Mouse (Mus musculus): ENCODE measurements around the gene Gm29776. TPM values are rescaled to one million over a fixed set of nuclear protein-coding genes. Genes with fewer than 3 reads are reported as not detected.
A peak's percentile ranks its signal among the peaks of the same experiment; 100 is the strongest.

The Gm29776 gene
- total RNA-seq, 2 experiments from 2014 or later: not detected

GRCm38 (mm10) chr14:54660009-54660408 lies 38.6 kb downstream of the Gm29776 start:
- no peak for ATAC-seq (replicated peaks; ENCODE audit: low FRiP score, poor library complexity, severe bottlenecking)

GRCm38 (mm10) chr14:54653496-54653895 lies 45.1 kb downstream of the Gm29776 start:
- peak; percentile 91 for ATAC-seq (replicated peaks; ENCODE audit: low FRiP score, poor library complexity, severe bottlenecking)

GRCm38 (mm10) chr14:54652787-54653186 lies 45.8 kb downstream of the Gm29776 start:
- no peak for ATAC-seq (replicated peaks; ENCODE audit: low FRiP score, poor library complexity, severe bottlenecking)

- no peak for ATAC-seq (replicated peaks; ENCODE audit: low FRiP score, poor library complexity, severe bottlenecking)
Measured at GRCm38 (mm10) chr14:54651556-54651955, 47.1 kb downstream of the Gm29776 start.

- peak; percentile 67 for ATAC-seq (replicated peaks; ENCODE audit: low FRiP score, poor library complexity, severe bottlenecking)
Measured at GRCm38 (mm10) chr14:54650621-54651454, 47.8 kb downstream of the Gm29776 start.

- ATAC-seq (replicated peaks; ENCODE audit: low FRiP score, poor library complexity, severe bottlenecking): no peak
Measured at GRCm38 (mm10) chr14:54647900-54648299, 50.7 kb downstream of the Gm29776 start.

- no peak for ATAC-seq (replicated peaks; ENCODE audit: low FRiP score, poor library complexity, severe bottlenecking)
Measured at GRCm38 (mm10) chr14:54646898-54647636, 51.6 kb downstream of the Gm29776 start.

GRCm38 (mm10) chr14:54646455-54646854 lies 52.2 kb downstream of the Gm29776 start:
- ATAC-seq (replicated peaks; ENCODE audit: low FRiP score, poor library complexity, severe bottlenecking): no peak

- no peak for ATAC-seq (replicated peaks; ENCODE audit: low FRiP score, poor library complexity, severe bottlenecking)
Measured at GRCm38 (mm10) chr14:54644294-54644693, 54.3 kb downstream of the Gm29776 start.

- no peak for ATAC-seq (replicated peaks; ENCODE audit: low FRiP score, poor library complexity, severe bottlenecking)
Measured at GRCm38 (mm10) chr14:54643011-54643410, 55.6 kb downstream of the Gm29776 start.

Other genes starting within 250 kb of the Gm29776 start
- gene Lrp10, start 234.7 kb downstream of the Gm29776 start, total RNA-seq (2015; ENCODE audit: low replicate concordance): 21.0 and 22.0 TPM in 2 replicates
- gene Lrp10, start 234.7 kb downstream of the Gm29776 start, total RNA-seq (2017; ENCODE audit: low replicate concordance): 23.0 and 38.6 TPM in 2 replicates
- not detected in 2 replicates for gene Rem2, start 222.7 kb downstream of the Gm29776 start, total RNA-seq (2015; ENCODE audit: low replicate concordance)
- gene Rem2, start 222.7 kb downstream of the Gm29776 start, total RNA-seq (2017; ENCODE audit: low replicate concordance): not detected in 2 replicates
- gene Prmt5, start 181.3 kb downstream of the Gm29776 start, total RNA-seq (2015; ENCODE audit: low replicate concordance): 9.6 and 11.5 TPM in 2 replicates
- gene Prmt5, start 181.3 kb downstream of the Gm29776 start, total RNA-seq (2017; ENCODE audit: low replicate concordance): 7.4 and 8.2 TPM in 2 replicates
- 63.4 and 91.4 TPM in 2 replicates for gene Haus4, start 144.2 kb downstream of the Gm29776 start, total RNA-seq (2015; ENCODE audit: low replicate concordance)
- gene Haus4, start 144.2 kb downstream of the Gm29776 start, total RNA-seq (2017; ENCODE audit: low replicate concordance): 43.3 and 75.6 TPM in 2 replicates
- 2.5 TPM in 1 of 2 replicates, not detected in the other for gene Ajuba, start 121.3 kb downstream of the Gm29776 start, total RNA-seq (2015; ENCODE audit: low replicate concordance)
- not detected in 2 replicates for gene Ajuba, start 121.3 kb downstream of the Gm29776 start, total RNA-seq (2017; ENCODE audit: low replicate concordance)
- 1.3 and 14.1 TPM in 2 replicates for gene 4931414P19Rik, start 92.8 kb downstream of the Gm29776 start, total RNA-seq (2015; ENCODE audit: low replicate concordance)
- gene 4931414P19Rik, start 92.8 kb downstream of the Gm29776 start, total RNA-seq (2017; ENCODE audit: low replicate concordance): 2.2 and 4.7 TPM in 2 replicates
- gene Psmb5, start 80.8 kb downstream of the Gm29776 start, total RNA-seq (2015; ENCODE audit: low replicate concordance): 44.9 and 56.2 TPM in 2 replicates
- 8.7 and 14.7 TPM in 2 replicates for gene Psmb5, start 80.8 kb downstream of the Gm29776 start, total RNA-seq (2017; ENCODE audit: low replicate concordance)
- gene Psmb11, start 77.4 kb downstream of the Gm29776 start, total RNA-seq (2015; ENCODE audit: low replicate concordance): not detected in 2 replicates
- not detected in 2 replicates for gene Psmb11, start 77.4 kb downstream of the Gm29776 start, total RNA-seq (2017; ENCODE audit: low replicate concordance)
- not detected in 2 replicates for gene Gm17606, start 57.9 kb downstream of the Gm29776 start, total RNA-seq (2015; ENCODE audit: low replicate concordance)
- gene Gm17606, start 57.9 kb downstream of the Gm29776 start, total RNA-seq (2017; ENCODE audit: low replicate concordance): not detected in 2 replicates
- 1.4 and 2.1 TPM in 2 replicates for gene Cdh24, start 57.5 kb downstream of the Gm29776 start, total RNA-seq (2015; ENCODE audit: low replicate concordance)
- 2.8 and 14.1 TPM in 2 replicates for gene Cdh24, start 57.5 kb downstream of the Gm29776 start, total RNA-seq (2017; ENCODE audit: low replicate concordance)
- gene 1700123O20Rik, start 12.6 kb downstream of the Gm29776 start, total RNA-seq (2015; ENCODE audit: low replicate concordance): 45.7 and 46.9 TPM in 2 replicates
- 16.3 and 29.4 TPM in 2 replicates for gene 1700123O20Rik, start 12.6 kb downstream of the Gm29776 start, total RNA-seq (2017; ENCODE audit: low replicate concordance)
- gene Acin1, start 11.9 kb downstream of the Gm29776 start, total RNA-seq (2015; ENCODE audit: low replicate concordance): 153 and 270 TPM in 2 replicates
- gene Acin1, start 11.9 kb downstream of the Gm29776 start, total RNA-seq (2017; ENCODE audit: low replicate concordance): 381 and 431 TPM in 2 replicates
- 14.7 and 25.9 TPM in 2 replicates for gene Cebpe, start 13.3 kb upstream of the Gm29776 start, total RNA-seq (2015; ENCODE audit: low replicate concordance)
- gene Cebpe, start 13.3 kb upstream of the Gm29776 start, total RNA-seq (2017; ENCODE audit: low replicate concordance): 9.4 and 12.4 TPM in 2 replicates
- gene Slc7a8, start 83.1 kb upstream of the Gm29776 start, total RNA-seq (2015; ENCODE audit: low replicate concordance): 7.1 and 11.9 TPM in 2 replicates
- 2.6 and 3.0 TPM in 2 replicates for gene Slc7a8, start 83.1 kb upstream of the Gm29776 start, total RNA-seq (2017; ENCODE audit: low replicate concordance)
- gene Rnf212b, start 115.3 kb upstream of the Gm29776 start, total RNA-seq (2015; ENCODE audit: low replicate concordance): not detected in 2 replicates
- not detected in 2 replicates for gene Rnf212b, start 115.3 kb upstream of the Gm29776 start, total RNA-seq (2017; ENCODE audit: low replicate concordance)
- 4.7 and 5.0 TPM in 2 replicates for gene Homez, start 172.1 kb upstream of the Gm29776 start, total RNA-seq (2015; ENCODE audit: low replicate concordance)
- gene Homez, start 172.1 kb upstream of the Gm29776 start, total RNA-seq (2017; ENCODE audit: low replicate concordance): 0.13 and 1.3 TPM in 2 replicates
- gene Ppp1r3e, start 178.7 kb upstream of the Gm29776 start, total RNA-seq (2015; ENCODE audit: low replicate concordance): 2.2 and 8.8 TPM in 2 replicates
- gene Ppp1r3e, start 178.7 kb upstream of the Gm29776 start, total RNA-seq (2017; ENCODE audit: low replicate concordance): not detected in 2 replicates
- gene Bcl2l2, start 184.5 kb upstream of the Gm29776 start, total RNA-seq (2015; ENCODE audit: low replicate concordance): 1.7 TPM in 1 of 2 replicates, not detected in the other
- gene Bcl2l2, start 184.5 kb upstream of the Gm29776 start, total RNA-seq (2017; ENCODE audit: low replicate concordance): 1.7 TPM in 1 of 2 replicates, not detected in the other
- gene Gm20521, start 184.6 kb upstream of the Gm29776 start, total RNA-seq (2015; ENCODE audit: low replicate concordance): not detected in 2 replicates
- gene Gm20521, start 184.6 kb upstream of the Gm29776 start, total RNA-seq (2017; ENCODE audit: low replicate concordance): not detected in 2 replicates
- gene Pabpn1, start 193.7 kb upstream of the Gm29776 start, total RNA-seq (2015; ENCODE audit: low replicate concordance): 49.9 and 68.1 TPM in 2 replicates
- gene Pabpn1, start 193.7 kb upstream of the Gm29776 start, total RNA-seq (2017; ENCODE audit: low replicate concordance): 115 and 120 TPM in 2 replicates
- not detected in 2 replicates for gene Slc22a17, start 214.3 kb upstream of the Gm29776 start, total RNA-seq (2015; ENCODE audit: low replicate concordance)
- not detected in 2 replicates for gene Slc22a17, start 214.3 kb upstream of the Gm29776 start, total RNA-seq (2017; ENCODE audit: low replicate concordance)
- not detected in 2 replicates for gene Efs, start 227.3 kb upstream of the Gm29776 start, total RNA-seq (2015; ENCODE audit: low replicate concordance)
- gene Efs, start 227.3 kb upstream of the Gm29776 start, total RNA-seq (2017; ENCODE audit: low replicate concordance): not detected in 2 replicates
- gene Il25, start 233.9 kb upstream of the Gm29776 start, total RNA-seq (2015; ENCODE audit: low replicate concordance): not detected in 2 replicates
- gene Il25, start 233.9 kb upstream of the Gm29776 start, total RNA-seq (2017; ENCODE audit: low replicate concordance): not detected in 2 replicates
- gene Cmtm5, start 237.4 kb upstream of the Gm29776 start, total RNA-seq (2015; ENCODE audit: low replicate concordance): not detected in 2 replicates
- gene Cmtm5, start 237.4 kb upstream of the Gm29776 start, total RNA-seq (2017; ENCODE audit: low replicate concordance): not detected in 2 replicates